8 mouse cellular contexts compared by ENCODE assay signal in the genomic region with DNA sequence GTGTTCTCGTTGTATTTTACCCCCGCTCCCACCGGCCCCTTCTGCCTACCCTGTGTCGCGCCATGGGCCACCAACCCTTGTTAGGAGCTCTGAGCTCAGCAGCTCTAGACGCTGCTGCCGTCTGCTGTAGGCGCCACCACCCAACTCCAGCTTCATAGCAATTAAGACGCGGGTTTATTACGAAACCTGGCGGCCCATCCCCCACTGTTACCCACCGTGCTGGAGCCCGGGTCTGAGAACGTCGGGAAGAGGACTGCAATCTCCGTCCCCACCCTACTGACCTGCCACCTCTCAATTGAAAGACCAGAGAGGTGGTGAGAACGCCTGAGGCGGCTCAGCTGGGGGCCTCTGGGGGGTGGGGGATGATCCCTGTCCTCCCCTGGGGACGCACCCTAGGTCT. TPM values are rescaled to one million over a fixed set of nuclear protein-coding genes. Genes with fewer than 3 reads are reported as not detected.
DNase-seq lines count a peak whose midpoint lies in the region; ATAC-seq and TF ChIP-seq lines count a peak whose summit lies in the region.

No protein-coding gene starts in this region.

- no peak for TF ChIP-seq CTCF in gastrocnemius, adult 2 months (IDR thresholded peaks at IDR 0.05)

- peaks cover 72% of the 10 kb centered on the region for H3K27me3 ChIP-seq in embryonic facial prominence, embryonic 10.5 days (replicated peaks; ENCODE audit: low read depth, poor library complexity, severe bottlenecking)
- peaks cover 17% of the 10 kb centered on the region for H3K27me3 ChIP-seq in hindbrain, embryonic 16.5 days (replicated peaks; ENCODE audit: control insufficient read depth, insufficient read depth, low read length)
- H3K27me3 ChIP-seq in midbrain, embryonic 10.5 days (ENCODE audit: low read depth, poor library complexity, severe bottlenecking): peaks cover 78% of the 10 kb centered on the region

- intact Hi-C loops in gastrocnemius, adult 2 months (cut with DNase I): no loop called here

- peak overlapping the region; percentile 98 for H3K4me2 ChIP-seq in hindbrain, embryonic 16.5 days (ENCODE audit: low read length)

- no peaks in the 10 kb centered on the region for H3K9me3 ChIP-seq in embryonic facial prominence, embryonic 10.5 days
- no peaks in the 10 kb centered on the region for H3K9me3 ChIP-seq in hindbrain, embryonic 16.5 days (ENCODE audit: control insufficient read depth, low read length)
- no peaks in the 10 kb centered on the region for H3K9me3 ChIP-seq in midbrain, embryonic 10.5 days (replicated peaks)

- H3K27ac ChIP-seq in gastrocnemius, adult 2 months: peak overlapping the region; percentile 96
- 0 out of 2 replicates have a peak overlapping the region, but pooled peaks have one; percentile 45 for H3K27ac ChIP-seq in embryonic facial prominence, embryonic 10.5 days (replicated peaks)
- H3K27ac ChIP-seq in hindbrain, embryonic 16.5 days (ENCODE audit: low read depth, low read length): no peak overlapping the region
- no peak overlapping the region; the same call in 1 of the 2 replicates for H3K27ac ChIP-seq in midbrain, embryonic 10.5 days (replicated peaks)

- H3K4me3 ChIP-seq in gastrocnemius, adult 2 months: peak overlapping the region; percentile 88
- peak overlapping the region; percentile 64 for H3K4me3 ChIP-seq in embryonic facial prominence, embryonic 10.5 days
- H3K4me3 ChIP-seq in hindbrain, embryonic 16.5 days (ENCODE audit: low read length): peak overlapping the region; percentile 21
- peak overlapping the region; percentile 65 for H3K4me3 ChIP-seq in midbrain, embryonic 10.5 days

- peak; percentile 56 for DNase-seq in gastrocnemius, adult 2 months
- no peak for DNase-seq in gastrocnemius, postnatal 25 days
- peak; percentile 60 for DNase-seq in 3T3-L1 (ENCODE audit: low read depth, low spot score)
- peak; percentile 59 for DNase-seq in embryonic facial prominence, embryonic 10.5 days (ENCODE audit: low spot score)
- peak; percentile 40 for DNase-seq in midbrain, embryonic 10.5 days (ENCODE audit: low spot score)
- DNase-seq in cerebellum, adult 8-10 months: no peak

- WGBS in embryonic facial prominence, embryonic 10.5 days: under 1% methylated on average over 20 of the region's 20 CpGs
- 1% methylated on average over 20 of the region's 20 CpGs for WGBS in hindbrain, embryonic 16.5 days
- under 1% methylated on average over 20 of the region's 20 CpGs for WGBS in midbrain, embryonic 10.5 days

- peaks cover 86% of the 10 kb centered on the region for H3K4me1 ChIP-seq in embryonic facial prominence, embryonic 10.5 days
- H3K4me1 ChIP-seq in hindbrain, embryonic 16.5 days (ENCODE audit: control insufficient read depth, insufficient read depth, low read depth, low read length): peaks cover 62% of the 10 kb centered on the region
- H3K4me1 ChIP-seq in midbrain, embryonic 10.5 days: peaks cover 87% of the 10 kb centered on the region

- no peaks in the 10 kb centered on the region for H3K36me3 ChIP-seq in embryonic facial prominence, embryonic 10.5 days (replicated peaks)
- no peaks in the 10 kb centered on the region for H3K36me3 ChIP-seq in hindbrain, embryonic 16.5 days (ENCODE audit: control insufficient read depth, insufficient read depth, low read length)
- H3K36me3 ChIP-seq in midbrain, embryonic 10.5 days: no peaks in the 10 kb centered on the region

- ATAC-seq in hindbrain, embryonic 16.5 days: no peak
- ATAC-seq in megakaryocyte-erythroid progenitor cell, adult 5-6 weeks (replicated peaks; ENCODE audit: low FRiP score, low TSS enrichment, poor library complexity, severe bottlenecking): no peak

- H3K9ac ChIP-seq in hindbrain, embryonic 16.5 days (ENCODE audit: low read depth, low read length): no peak overlapping the region

RNA-seq across cellular contexts. Expression of a gene that starts 2.3 kb away (rescaled TPM):
- 10 to 100 TPM; 23.6 to 28.4 TPM for total RNA-seq in gastrocnemius, adult 2 months (2021)
- 10 to 100 TPM; 12.7 to 30.0 TPM for total RNA-seq in gastrocnemius, postnatal 25 days (2021)
- polyA plus RNA-seq in embryonic facial prominence, embryonic 10.5 days (2016; fragmentation: Nextera tagmentation; extraction: Ambion mirVana): 6.5 and 6.8 TPM in 2 replicates
- 8.0 and 9.0 TPM in 2 replicates for polyA plus RNA-seq in hindbrain, embryonic 16.5 days (2015; fragmentation: Nextera tagmentation; extraction: Ambion mirVana)
- 6.1 and 9.2 TPM in 2 replicates for polyA plus RNA-seq in midbrain, embryonic 10.5 days (2016; fragmentation: Nextera tagmentation; extraction: Ambion mirVana)
- not detected in 2 replicates for total RNA-seq in megakaryocyte-erythroid progenitor cell, adult 5-6 weeks (2014; fragmentation: Nextera tagmentation)
- 7.5 and 8.7 TPM in 2 replicates for total RNA-seq in megakaryocyte-erythroid progenitor cell, adult 5-6 weeks (2017)

RNA-seq across cellular contexts. Expression of a gene that starts 14.2 kb away (rescaled TPM):
- total RNA-seq in gastrocnemius, adult 2 months (2021): 1 to 10 TPM; 1.9 to 3.0 TPM
- total RNA-seq in gastrocnemius, postnatal 25 days (2021): 1 to 10 TPM; 3.7 to 5.1 TPM
- 82.7 and 83.1 TPM in 2 replicates for polyA plus RNA-seq in embryonic facial prominence, embryonic 10.5 days (2016; fragmentation: Nextera tagmentation; extraction: Ambion mirVana)
- polyA plus RNA-seq in hindbrain, embryonic 16.5 days (2015; fragmentation: Nextera tagmentation; extraction: Ambion mirVana): 36.6 and 41.9 TPM in 2 replicates
- polyA plus RNA-seq in midbrain, embryonic 10.5 days (2016; fragmentation: Nextera tagmentation; extraction: Ambion mirVana): 77.9 and 84.7 TPM in 2 replicates
- 14.9 and 24.4 TPM in 2 replicates for total RNA-seq in megakaryocyte-erythroid progenitor cell, adult 5-6 weeks (2014; fragmentation: Nextera tagmentation)
- total RNA-seq in megakaryocyte-erythroid progenitor cell, adult 5-6 weeks (2017): 24.0 and 29.0 TPM in 2 replicates

RNA-seq across cellular contexts. Expression of a gene that starts 31.4 kb away (rescaled TPM):
- 100 to 1,000 TPM; 110 to 139 TPM for total RNA-seq in gastrocnemius, adult 2 months (2021)
- 100 to 1,000 TPM; 114 to 125 TPM for total RNA-seq in gastrocnemius, postnatal 25 days (2021)
- 349 and 359 TPM in 2 replicates for polyA plus RNA-seq in embryonic facial prominence, embryonic 10.5 days (2016; fragmentation: Nextera tagmentation; extraction: Ambion mirVana)
- polyA plus RNA-seq in hindbrain, embryonic 16.5 days (2015; fragmentation: Nextera tagmentation; extraction: Ambion mirVana): 314 and 364 TPM in 2 replicates
- polyA plus RNA-seq in midbrain, embryonic 10.5 days (2016; fragmentation: Nextera tagmentation; extraction: Ambion mirVana): 335 and 382 TPM in 2 replicates
- 206 and 233 TPM in 2 replicates for total RNA-seq in megakaryocyte-erythroid progenitor cell, adult 5-6 weeks (2014; fragmentation: Nextera tagmentation)
- 27.7 and 49.2 TPM in 2 replicates for total RNA-seq in megakaryocyte-erythroid progenitor cell, adult 5-6 weeks (2017)

Comparison
In these comparisons a context has a peak if more than half of its experiments do, and no peak if none do; other contexts are left out.
1. DNase-seq: peak in gastrocnemius, adult 2 months (single experiment), 3T3-L1 (single experiment), embryonic facial prominence, embryonic 10.5 days (single experiment) and midbrain, embryonic 10.5 days (single experiment); none in gastrocnemius, postnatal 25 days (single experiment) and cerebellum, adult 8-10 months (single experiment).
2. H3K27ac ChIP-seq: peak in gastrocnemius, adult 2 months (single experiment) and embryonic facial prominence, embryonic 10.5 days (single experiment); none in hindbrain, embryonic 16.5 days (single experiment) and midbrain, embryonic 10.5 days (single experiment).
3. H3K4me3 ChIP-seq: peak in every context shown above with its lines; median percentile 88 in gastrocnemius, adult 2 months; 65 in midbrain, embryonic 10.5 days; 64 in embryonic facial prominence, embryonic 10.5 days; 21 in hindbrain, embryonic 16.5 days.